Mouse (Mus musculus) embryo, embryonic 11.5 days (tissue): Measurements from ENCODE around the gene Aspa.

ENCODE experiments used
- DNase-seq: peaks from one replicate; pipeline ENCODE4 v3.0.0-alpha.2; 2012; ENCODE audit warnings: low read depth, low spot score

Aspa gene

GRCm38 (mm10) chr11:73257362-73257945, 71.9 kb downstream of the Aspa start:
- no peak for DNase-seq
